Mouse (Mus musculus) limb, embryonic 14.5 days (tissue): ENCODE measurements at regions not wholly inside any gene's neighbourhood (a gene's known extent, or its start where the extent isn't known, plus 50 kb on each side); places are given as distances from the start of the nearest gene placed in this dataset.

Experiments used
- ATAC-seq: fragments of 200-750 bp; cut with Nextera tagmentation; 2 replicates; pipeline ENCODE4 v1.8.0; 2017; ENCODE audit warnings: low read depth, moderate number of reproducible peaks, moderate TSS enrichment; ENCODE audit not compliant: low FRiP score
- DNase-seq: peaks from one replicate; pipeline ENCODE4 v3.0.0-alpha.2; 2015; ENCODE audit warnings: low spot score
- H3K27ac ChIP-seq: fragments of 300-500 bp; sonication (generic); replicated peaks from 2 replicates; pipeline ENCODE4 v1.5.1; 2014; ENCODE audit warnings: low read depth, mild to moderate bottlenecking, low read length, moderate library complexity, mixed read lengths
- H3K27me3 ChIP-seq: fragments of 300-500 bp; sonication (generic); 2 replicates; pipeline ENCODE4 v1.6.1; 2014; ENCODE audit warnings: low read length, mixed read lengths; ENCODE audit not compliant: control insufficient read depth, insufficient read depth
- H3K36me3 ChIP-seq: fragments of 300-500 bp; sonication (generic); 2 replicates; pipeline ENCODE4 v1.6.1; 2014; ENCODE audit warnings: mild to moderate bottlenecking, low read length, moderate library complexity, mixed read lengths; ENCODE audit not compliant: control insufficient read depth, insufficient read depth
- H3K4me1 ChIP-seq: fragments of 300-500 bp; sonication (generic); 2 replicates; pipeline ENCODE4 v1.6.1; 2014; ENCODE audit warnings: antibody characterized with exemption, low read length, mixed read lengths; ENCODE audit not compliant: control insufficient read depth, insufficient read depth
- H3K4me2 ChIP-seq: fragments of 300-500 bp; sonication (generic); replicated peaks from 2 replicates; pipeline ENCODE4 v1.6.1; 2014; ENCODE audit warnings: low read depth, mild to moderate bottlenecking, low read length, moderate library complexity; ENCODE audit not compliant: severe bottlenecking
- H3K4me3 ChIP-seq: fragments of 300-500 bp; sonication (generic); replicated peaks from 2 replicates; pipeline ENCODE4 v1.5.1; 2014; ENCODE audit warnings: low read length
- H3K9ac ChIP-seq: fragments of 300-500 bp; sonication (generic); 2 replicates; pipeline ENCODE4 v1.6.1; 2014; ENCODE audit warnings: mild to moderate bottlenecking, low read depth, low read length, moderate library complexity; ENCODE audit not compliant: severe bottlenecking
- H3K9me3 ChIP-seq: fragments of 300-500 bp; sonication (generic); 2 replicates; pipeline ENCODE4 v1.6.1; 2016; ENCODE audit warnings: low read length; ENCODE audit not compliant: control insufficient read depth
- POLR2A ChIP-seq: fragments of 200-500 bp; IDR thresholded peaks from 2 replicates; pipeline ENCODE4 v1.8.0; 2012; ENCODE audit warnings: inconsistent platforms, mild to moderate bottlenecking, moderate library complexity, borderline replicate concordance; ENCODE audit not compliant: insufficient read depth, insufficient read length; ENCODE audit errors: extremely low read depth
- WGBS: fragments of 180-500 bp; shearing (Covaris S2); extraction: QIAGEN DNeasy Blood & Tissue Kit; methylation state at CpG from one replicate; pipeline ENCODE4 v1.1.7; 2014; 5-methylcytosine and 5-hydroxymethylcytosine counted together

GRCm38 (mm10) chr6:51798577-51799240, 213.6 kb downstream of the Skap2 start:
- Histone ChIP-seq H3K9me3 (no peaks in the 10 kb centered on the region), H3K27ac (no peak overlapping the region), H3K4me2 (no peak overlapping the region), H3K36me3 (no peaks in the 10 kb centered on the region), H3K4me3 (no peak overlapping the region), H3K27me3 (no peaks in the 10 kb centered on the region), H3K4me1 (no peaks in the 10 kb centered on the region), H3K9ac (no peak overlapping the region)
- ATAC-seq (no peak), DNase-seq (no peak)
- 75% methylated on average over 12 of the region's 12 CpGs for WGBS
- TF ChIP-seq POLR2A: no peak

GRCm38 (mm10) chr6:51805656-51806055, 206.7 kb downstream of the Skap2 start:
- Histone ChIP-seq H3K9ac (no peak overlapping the region), H3K9me3 (no peaks in the 10 kb centered on the region), H3K27me3 (no peaks in the 10 kb centered on the region), H3K4me1 (peaks cover 7% of the 10 kb centered on the region), H3K36me3 (no peaks in the 10 kb centered on the region), H3K4me3 (no peak overlapping the region), H3K4me2 (no peak overlapping the region), H3K27ac (no peak overlapping the region)
- ATAC-seq: no peak
- no peak for DNase-seq
- no peak for TF ChIP-seq POLR2A
- 74% methylated on average over 7 of the region's 7 CpGs for WGBS
